Mouse (Mus musculus): ENCODE measurements at regions not wholly inside any gene's neighbourhood (a gene's known extent, or its start where the extent isn't known, plus 50 kb on each side); places are given as distances from the start of the nearest gene placed in this dataset.

DNA sequence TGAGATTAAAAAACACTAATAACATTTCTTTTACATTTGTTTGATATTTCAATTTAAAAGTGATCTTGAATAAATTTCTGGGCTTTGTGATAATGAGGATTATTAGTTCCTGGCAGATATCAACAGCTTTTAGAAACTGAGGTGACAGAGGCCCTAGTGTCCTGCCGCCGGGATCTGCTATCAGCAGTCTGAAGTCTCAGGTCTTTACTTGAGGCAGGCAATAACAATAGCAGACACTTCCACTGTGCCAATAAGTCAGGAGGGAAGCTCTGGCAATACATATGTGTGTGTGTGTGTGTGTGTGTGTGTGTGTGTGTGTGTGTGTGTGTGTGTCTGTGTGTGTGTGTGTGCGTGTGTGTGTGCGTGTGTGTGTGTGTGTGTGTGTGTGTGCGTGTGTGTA is 252.1 kb downstream of the Lipi start:
- no peaks in the 10 kb centered on the region for H3K9me3 ChIP-seq (ENCODE audit: control insufficient read depth, low read length)
- H3K4me3 ChIP-seq (replicated peaks; ENCODE audit: low read length) = no peak overlapping the region
- H3K27me3 ChIP-seq (ENCODE audit: control insufficient read depth, insufficient read depth, low read length) = no peaks in the 10 kb centered on the region
- ATAC-seq (ENCODE audit: low FRiP score) (no peak), DNase-seq (ENCODE audit: low spot score) (no peak)
- WGBS = 79% methylated on average over 3 of the region's 5 CpGs
- no peaks in the 10 kb centered on the region for H3K36me3 ChIP-seq (replicated peaks; ENCODE audit: control insufficient read depth, insufficient read depth)
- no peaks in the 10 kb centered on the region for H3K4me1 ChIP-seq (replicated peaks; ENCODE audit: control insufficient read depth, insufficient read depth, low read length)
- H3K4me2 ChIP-seq (replicated peaks) = no peak overlapping the region
- no peak overlapping the region for H3K27ac ChIP-seq
- H3K9ac ChIP-seq = no peak overlapping the region

DNA sequence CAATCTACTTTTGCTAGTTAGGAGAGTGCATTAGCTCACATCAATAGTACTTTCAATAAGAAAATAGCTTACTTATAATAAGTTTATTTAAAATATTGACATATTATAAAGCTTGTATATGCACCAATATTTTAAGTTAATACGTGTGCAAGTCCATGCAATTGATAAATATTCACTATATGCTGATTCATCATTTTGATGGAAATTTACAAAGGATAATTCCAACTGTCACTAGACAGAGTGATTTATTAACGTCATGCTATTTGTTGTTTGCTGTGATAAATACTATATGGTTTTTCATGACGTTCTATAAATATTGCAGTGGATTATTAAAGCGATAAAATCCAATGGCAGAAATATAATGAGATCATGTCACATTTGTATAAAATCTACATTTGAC is 253.0 kb downstream of the Lipi start:
- Histone ChIP-seq H3K9me3 (ENCODE audit: control insufficient read depth, low read length) (no peaks in the 10 kb centered on the region), H3K4me2 (replicated peaks) (no peak overlapping the region), H3K4me1 (replicated peaks; ENCODE audit: control insufficient read depth, insufficient read depth, low read length) (no peaks in the 10 kb centered on the region), H3K27me3 (ENCODE audit: control insufficient read depth, insufficient read depth, low read length) (no peaks in the 10 kb centered on the region), H3K36me3 (replicated peaks; ENCODE audit: control insufficient read depth, insufficient read depth) (no peaks in the 10 kb centered on the region), H3K27ac (no peak overlapping the region), H3K9ac (no peak overlapping the region), H3K4me3 (replicated peaks; ENCODE audit: low read length) (no peak overlapping the region)
- ATAC-seq (ENCODE audit: low FRiP score) (no peak), DNase-seq (ENCODE audit: low spot score) (no peak)
- 87% methylated on average over 4 of the region's 4 CpGs for WGBS

DNA sequence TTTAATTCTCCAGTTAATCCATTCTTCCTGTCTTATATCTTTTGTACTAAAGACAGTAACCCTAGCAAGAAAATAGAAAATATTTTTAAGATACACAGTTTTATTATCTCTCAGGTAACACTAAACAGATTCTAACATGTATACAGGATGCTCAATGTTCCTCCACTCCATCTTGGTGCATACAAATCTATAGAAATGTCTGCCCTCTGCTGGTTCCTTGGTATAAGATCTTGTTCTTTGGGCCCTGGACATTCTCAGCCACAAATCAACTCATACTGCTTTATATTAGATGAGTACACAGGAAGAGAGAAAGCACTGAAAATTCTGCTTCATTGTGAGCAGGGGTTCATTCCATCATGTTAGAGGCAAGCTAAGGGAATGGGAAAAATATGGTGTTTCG is 260.6 kb downstream of the Lipi start:
- Histone ChIP-seq H3K4me3 (replicated peaks; ENCODE audit: low read length) (no peak overlapping the region), H3K27ac (no peak overlapping the region), H3K4me2 (replicated peaks) (no peak overlapping the region), H3K9me3 (ENCODE audit: control insufficient read depth, low read length) (no peaks in the 10 kb centered on the region), H3K36me3 (replicated peaks; ENCODE audit: control insufficient read depth, insufficient read depth) (no peaks in the 10 kb centered on the region), H3K4me1 (replicated peaks; ENCODE audit: control insufficient read depth, insufficient read depth, low read length) (no peaks in the 10 kb centered on the region), H3K9ac (no peak overlapping the region), H3K27me3 (ENCODE audit: control insufficient read depth, insufficient read depth, low read length) (no peaks in the 10 kb centered on the region)
- DNase-seq (ENCODE audit: low spot score) = peak; percentile 65
- 69% methylated on average over 1 of the region's 1 CpGs for WGBS
- ATAC-seq (ENCODE audit: low FRiP score) = 0 out of 2 replicates have a peak, but pooled peaks have one; percentile 57

DNA sequence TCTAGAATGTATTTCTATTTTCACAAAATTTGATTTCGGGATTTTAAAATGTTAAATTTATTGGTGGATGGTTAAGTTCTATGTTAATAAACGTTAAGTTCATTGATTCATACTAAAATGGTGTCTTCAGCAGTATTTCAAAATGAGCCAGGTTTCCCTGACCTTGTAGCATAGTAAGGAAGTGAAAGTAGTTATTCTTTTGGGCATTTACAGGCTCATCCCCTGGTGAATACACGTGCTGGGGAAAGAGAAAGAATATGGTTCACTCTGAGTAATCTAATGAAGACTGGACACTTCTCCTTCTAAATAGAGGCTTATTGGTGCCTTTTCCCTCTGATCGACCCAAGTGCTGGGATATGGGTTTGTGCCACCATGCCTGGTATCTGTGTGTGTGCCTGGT is 281.1 kb downstream of the Lipi start:
- H3K9me3 ChIP-seq (ENCODE audit: control insufficient read depth, low read length) = no peaks in the 10 kb centered on the region
- no peaks in the 10 kb centered on the region for H3K4me1 ChIP-seq (replicated peaks; ENCODE audit: control insufficient read depth, insufficient read depth, low read length)
- H3K4me3 ChIP-seq (replicated peaks; ENCODE audit: low read length) = no peak overlapping the region
- H3K27me3 ChIP-seq (ENCODE audit: control insufficient read depth, insufficient read depth, low read length) = no peaks in the 10 kb centered on the region
- no peak for ATAC-seq (ENCODE audit: low FRiP score)
- no peak for DNase-seq (ENCODE audit: low spot score)
- no peak overlapping the region for H3K9ac ChIP-seq
- H3K27ac ChIP-seq = no peak overlapping the region
- no peaks in the 10 kb centered on the region for H3K36me3 ChIP-seq (replicated peaks; ENCODE audit: control insufficient read depth, insufficient read depth)
- 79% methylated on average over 4 of the region's 4 CpGs for WGBS
- H3K4me2 ChIP-seq (replicated peaks) = no peak overlapping the region

DNA sequence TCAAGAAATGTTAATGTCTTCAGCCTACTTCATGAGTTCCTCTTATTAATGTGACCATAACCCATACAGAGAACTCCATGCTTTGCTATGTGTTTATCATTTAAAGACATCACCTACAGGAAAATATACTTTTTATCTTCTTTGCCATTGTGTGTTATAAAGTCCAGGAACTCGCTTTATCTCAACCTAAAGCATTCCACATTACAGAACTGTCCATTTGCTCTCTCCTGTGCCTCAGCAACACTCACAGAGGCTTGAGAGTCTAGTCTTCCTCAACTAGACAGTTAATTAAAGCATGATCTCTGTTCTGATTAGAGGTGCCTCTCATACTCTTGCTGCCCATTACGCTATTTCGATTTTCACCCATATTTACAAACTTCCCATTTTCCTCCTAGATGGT is 288.4 kb downstream of the Lipi start:
- DNase-seq (ENCODE audit: low spot score) = no peak
- no peaks in the 10 kb centered on the region for H3K4me1 ChIP-seq (replicated peaks; ENCODE audit: control insufficient read depth, insufficient read depth, low read length)
- no peaks in the 10 kb centered on the region for H3K36me3 ChIP-seq (replicated peaks; ENCODE audit: control insufficient read depth, insufficient read depth)
- no peaks in the 10 kb centered on the region for H3K27me3 ChIP-seq (ENCODE audit: control insufficient read depth, insufficient read depth, low read length)
- H3K4me2 ChIP-seq (replicated peaks) = no peak overlapping the region
- no peak overlapping the region for H3K27ac ChIP-seq
- ATAC-seq (ENCODE audit: low FRiP score) = no peak
- H3K9ac ChIP-seq = no peak overlapping the region
- H3K9me3 ChIP-seq (ENCODE audit: control insufficient read depth, low read length) = no peaks in the 10 kb centered on the region
- no peak overlapping the region for H3K4me3 ChIP-seq (replicated peaks; ENCODE audit: low read length)
- WGBS = 97% methylated on average over 3 of the region's 3 CpGs

DNA sequence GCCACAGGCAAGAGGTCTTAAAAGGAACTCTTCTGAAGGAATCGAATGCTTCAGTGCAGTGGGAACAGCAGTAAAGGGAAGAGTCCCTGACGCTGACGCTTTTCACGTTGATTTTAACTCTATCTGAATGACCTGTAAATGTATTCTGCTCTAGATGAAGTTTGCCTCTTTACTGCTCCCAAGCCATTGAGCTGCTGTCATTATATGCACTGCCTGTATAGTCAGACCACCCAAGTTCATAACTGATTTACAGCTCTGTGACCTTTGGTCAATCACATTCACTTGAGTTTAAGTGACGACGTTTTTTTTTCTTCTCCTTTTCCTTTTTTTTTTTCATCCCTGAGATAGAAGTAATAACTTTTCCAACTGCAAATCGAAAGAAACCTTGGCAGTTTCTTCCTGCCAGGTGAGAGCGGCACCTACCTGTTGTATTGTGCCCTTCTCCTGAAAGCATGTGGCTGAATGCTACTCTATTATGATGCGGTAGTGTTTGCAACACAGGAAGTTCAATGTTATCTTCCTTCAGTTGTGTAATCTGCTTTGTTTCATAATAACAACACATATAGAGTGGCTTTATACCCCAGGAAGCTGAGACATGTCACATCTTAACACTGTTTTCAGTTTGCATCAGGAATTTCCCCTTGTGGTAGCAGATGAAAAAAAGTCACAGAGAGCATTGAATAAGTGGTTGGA is 293.0 kb downstream of the Lipi start:
- Histone ChIP-seq H3K4me2 (replicated peaks) (no peak overlapping the region), H3K27ac (no peak overlapping the region), H3K9me3 (ENCODE audit: control insufficient read depth, low read length) (no peaks in the 10 kb centered on the region), H3K9ac (no peak overlapping the region), H3K36me3 (replicated peaks; ENCODE audit: control insufficient read depth, insufficient read depth) (no peaks in the 10 kb centered on the region), H3K4me1 (replicated peaks; ENCODE audit: control insufficient read depth, insufficient read depth, low read length) (no peaks in the 10 kb centered on the region), H3K27me3 (ENCODE audit: control insufficient read depth, insufficient read depth, low read length) (no peaks in the 10 kb centered on the region), H3K4me3 (replicated peaks; ENCODE audit: low read length) (no peak overlapping the region)
- no peak for ATAC-seq (ENCODE audit: low FRiP score)
- DNase-seq (ENCODE audit: low spot score) = no peak
- WGBS = 80% methylated on average over 9 of the region's 9 CpGs

DNA sequence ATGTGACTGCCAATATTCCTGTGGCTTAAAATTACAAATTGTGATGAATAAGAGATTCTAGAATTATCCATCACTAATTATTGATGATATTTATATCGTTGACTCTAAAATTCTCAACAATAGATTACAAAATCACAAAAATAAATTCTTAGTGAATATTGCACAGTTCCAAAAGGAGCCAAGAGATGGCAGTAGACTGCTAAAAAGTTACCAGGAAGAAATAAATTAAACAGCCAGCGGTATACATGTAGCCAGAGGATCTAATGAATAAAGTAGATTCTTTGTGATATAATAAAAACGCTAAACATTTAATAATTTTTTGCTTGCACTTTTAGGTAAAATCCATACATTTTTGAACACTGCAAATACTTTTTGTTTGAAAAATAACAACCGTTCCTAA is 294.7 kb downstream of the Lipi start:
- H3K4me2 ChIP-seq (replicated peaks) = no peak overlapping the region
- no peaks in the 10 kb centered on the region for H3K36me3 ChIP-seq (replicated peaks; ENCODE audit: control insufficient read depth, insufficient read depth)
- no peak overlapping the region for H3K9ac ChIP-seq
- no peak overlapping the region for H3K27ac ChIP-seq
- peak; percentile 63 for DNase-seq (ENCODE audit: low spot score)
- ATAC-seq (ENCODE audit: low FRiP score) = no peak
- no peak overlapping the region for H3K4me3 ChIP-seq (replicated peaks; ENCODE audit: low read length)
- H3K4me1 ChIP-seq (replicated peaks; ENCODE audit: control insufficient read depth, insufficient read depth, low read length) = no peaks in the 10 kb centered on the region
- no peaks in the 10 kb centered on the region for H3K27me3 ChIP-seq (ENCODE audit: control insufficient read depth, insufficient read depth, low read length)
- WGBS = 52% methylated on average over 4 of the region's 4 CpGs
- no peaks in the 10 kb centered on the region for H3K9me3 ChIP-seq (ENCODE audit: control insufficient read depth, low read length)

DNA sequence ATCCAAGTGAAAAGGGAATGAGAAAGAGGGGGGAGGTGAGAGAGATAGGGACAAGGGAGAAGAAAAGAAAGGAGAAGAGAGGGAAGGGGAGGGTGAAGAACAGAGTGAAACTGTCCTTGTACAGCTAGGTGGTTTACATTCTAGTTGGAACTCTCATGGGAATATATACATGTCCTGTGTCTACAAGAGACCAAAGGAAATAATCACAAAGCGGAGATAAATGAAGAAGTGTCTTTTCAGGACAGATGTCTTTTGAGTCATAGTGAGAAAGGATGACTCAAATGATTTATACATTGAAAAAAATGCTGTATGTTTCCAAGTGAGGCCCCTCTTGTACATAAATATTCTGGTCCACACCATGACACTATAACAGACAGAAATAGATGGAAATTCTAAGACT is 298.7 kb downstream of the Lipi start:
- H3K9me3 ChIP-seq (ENCODE audit: control insufficient read depth, low read length) = no peaks in the 10 kb centered on the region
- no peaks in the 10 kb centered on the region for H3K27me3 ChIP-seq (ENCODE audit: control insufficient read depth, insufficient read depth, low read length)
- no peak overlapping the region for H3K9ac ChIP-seq
- ATAC-seq (ENCODE audit: low FRiP score) = no peak
- H3K36me3 ChIP-seq (replicated peaks; ENCODE audit: control insufficient read depth, insufficient read depth) = no peaks in the 10 kb centered on the region
- DNase-seq (ENCODE audit: low spot score) = no peak
- no peaks in the 10 kb centered on the region for H3K4me1 ChIP-seq (replicated peaks; ENCODE audit: control insufficient read depth, insufficient read depth, low read length)
- H3K4me3 ChIP-seq (replicated peaks; ENCODE audit: low read length) = no peak overlapping the region
- H3K4me2 ChIP-seq (replicated peaks) = no peak overlapping the region
- H3K27ac ChIP-seq = no peak overlapping the region
- WGBS = 85% methylated on average over 1 of the region's 1 CpGs

DNA sequence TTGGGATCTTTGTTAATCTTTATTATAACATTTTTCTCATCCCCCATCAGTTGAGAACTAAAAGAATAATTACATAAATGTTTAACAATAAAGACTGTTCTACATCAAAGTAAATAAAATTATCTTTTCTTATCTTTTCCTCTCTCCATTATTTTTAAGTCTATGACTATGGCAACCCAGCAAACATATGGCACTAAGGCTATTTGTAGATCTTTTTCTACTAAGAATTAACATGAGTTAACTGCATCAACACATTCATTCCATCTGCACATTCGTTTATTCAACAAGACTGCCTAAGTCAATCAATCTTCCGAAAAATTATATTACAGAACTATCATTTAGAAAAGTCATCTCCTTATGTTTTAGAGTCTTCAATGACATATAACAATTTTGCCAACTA is 300.1 kb downstream of the Lipi start:
- H3K9ac ChIP-seq = no peak overlapping the region
- DNase-seq (ENCODE audit: low spot score) = no peak

DNA sequence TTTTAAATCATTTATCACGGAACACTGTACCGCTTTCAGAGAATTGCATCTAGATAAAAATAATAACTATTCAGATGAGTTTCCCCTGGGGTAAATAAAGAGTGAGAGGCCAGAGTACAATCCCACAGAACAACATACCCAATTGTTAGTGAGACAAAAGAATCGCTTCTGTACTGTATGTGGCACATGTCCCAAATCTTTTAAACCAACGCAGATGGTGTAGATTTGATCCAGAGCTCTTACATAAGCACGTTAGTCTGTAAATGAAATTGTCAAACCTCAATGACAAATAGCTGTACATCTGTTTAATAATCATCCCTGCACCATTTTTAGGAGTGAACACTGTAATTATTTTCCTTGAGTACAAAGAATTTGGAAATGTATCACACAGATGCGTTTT is 322.0 kb downstream of the Lipi start:
- H3K9me3 ChIP-seq (ENCODE audit: control insufficient read depth, low read length) = no peaks in the 10 kb centered on the region
- DNase-seq (ENCODE audit: low spot score) = no peak
- H3K27ac ChIP-seq = no peak overlapping the region

More for the DNA sequence above, 300.1 kb downstream of the Lipi start:
- Histone ChIP-seq H3K36me3 (replicated peaks; ENCODE audit: control insufficient read depth, insufficient read depth) (no peaks in the 10 kb centered on the region), H3K4me3 (replicated peaks; ENCODE audit: low read length) (no peak overlapping the region), H3K9me3 (ENCODE audit: control insufficient read depth, low read length) (no peaks in the 10 kb centered on the region), H3K27ac (no peak overlapping the region), H3K4me1 (replicated peaks; ENCODE audit: control insufficient read depth, insufficient read depth, low read length) (no peaks in the 10 kb centered on the region), H3K4me2 (replicated peaks) (no peak overlapping the region), H3K27me3 (ENCODE audit: control insufficient read depth, insufficient read depth, low read length) (no peaks in the 10 kb centered on the region)
- 92% methylated on average over 2 of the region's 2 CpGs for WGBS
- no peak for ATAC-seq (ENCODE audit: low FRiP score)

More for the DNA sequence above, 322.0 kb downstream of the Lipi start:
- Histone ChIP-seq H3K27me3 (ENCODE audit: control insufficient read depth, insufficient read depth, low read length) (no peaks in the 10 kb centered on the region), H3K4me1 (replicated peaks; ENCODE audit: control insufficient read depth, insufficient read depth, low read length) (no peaks in the 10 kb centered on the region), H3K36me3 (replicated peaks; ENCODE audit: control insufficient read depth, insufficient read depth) (no peaks in the 10 kb centered on the region), H3K9ac (no peak overlapping the region), H3K4me3 (replicated peaks; ENCODE audit: low read length) (no peak overlapping the region), H3K4me2 (replicated peaks) (no peak overlapping the region)
- 64% methylated on average over 6 of the region's 6 CpGs for WGBS
- ATAC-seq (ENCODE audit: low FRiP score) = no peak

Data from hindbrain, embryonic 14.5 days (tissue).